ENCODE assay signal across 32 mouse cellular contexts in genomic region chr19:59243057-59243456, GRCm38 (mm10). TPM values are rescaled to one million over a fixed set of nuclear protein-coding genes. Genes with fewer than 3 reads are reported as not detected.
DNase-seq lines count a peak whose midpoint lies in the region; ATAC-seq and TF ChIP-seq lines count a peak whose summit lies in the region.
"Had no signal": no experiment of that assay in that cellular context is flagged by ENCODE, and none has a peak within 500 bp of the region (broad histone marks: within the 10 kb centered on the region; RNA-seq: fewer than 3 reads in every experiment).

No protein-coding gene starts in this region.

- peak; percentile 51 for TF ChIP-seq RAD21 in MEL (IDR thresholded peaks at IDR 0.05; ENCODE audit: low read depth, low read length)

- H3K27ac ChIP-seq in left cerebral cortex, adult 2 months = no peak overlapping the region
- no peak overlapping the region for H3K27ac ChIP-seq in MEL (ENCODE audit: control insufficient read depth, low read depth, low read length)
- H3K27ac ChIP-seq: gastrocnemius, adult 2 months; hindbrain, embryonic 15.5 days; midbrain, embryonic 13.5 days; neural tube, embryonic 12.5 days had no signal

- TF ChIP-seq EP300 in MEL (IDR thresholded peaks at IDR 0.05; ENCODE audit: low read depth in 1 of 2, low read length in 2 of 2) = no peak

- H3K9ac ChIP-seq in MEL (ENCODE audit: control insufficient read depth, low read depth, low read length, poor library complexity, severe bottlenecking) = no peak overlapping the region
- H3K9ac ChIP-seq: hindbrain, embryonic 15.5 days; midbrain, embryonic 13.5 days; neural tube, embryonic 12.5 days had no signal

- H3K36me3 ChIP-seq in MEL (ENCODE audit: control insufficient read depth in 1 of 2, insufficient read depth in 2 of 2, low read length in 2 of 2) = peaks cover 0 to 2% of the 10 kb centered on the region in 2 experiments; a peak in 1 of 4 replicates
- H3K36me3 ChIP-seq: G1E; hindbrain, embryonic 15.5 days; midbrain, embryonic 13.5 days; neural tube, embryonic 12.5 days had no signal

- H3K27me3 ChIP-seq in MEL (ENCODE audit: control insufficient read depth in 1 of 2, insufficient read depth in 2 of 2, low read length in 2 of 2) = no peaks in the 10 kb centered on the region
- H3K27me3 ChIP-seq: hindbrain, embryonic 15.5 days had no signal

- intact Hi-C loops in left cerebral cortex, adult 2 months (cut with DNase I) = no loop called here

- H3K79me2 ChIP-seq in MEL (ENCODE audit: control insufficient read depth, insufficient read depth, low read length, poor library complexity) = no peaks in the 10 kb centered on the region

- peak; percentile 58; the same call in 1 of the 2 replicates for ATAC-seq in megakaryocyte-erythroid progenitor cell, adult 5-6 weeks (replicated peaks; ENCODE audit: low FRiP score, low TSS enrichment, poor library complexity, severe bottlenecking)
- ATAC-seq: activated CD4-positive, CD25-positive, alpha-beta regulatory T cell, adult 4 months; forebrain, embryonic 14.5 days; midbrain, embryonic 13.5 days had no signal

- no peak for TF ChIP-seq POLR2A in MEL (IDR thresholded peaks at IDR 0.05; ENCODE audit: control insufficient read depth in 1 of 2, insufficient read depth in 1 of 2, low read depth in 1 of 2, low read length in 2 of 2, poor library complexity in 1 of 2)

- peaks cover 0 to 4% of the 10 kb centered on the region in 2 experiments; a peak in 2 of 4 replicates for H3K4me1 ChIP-seq in MEL (ENCODE audit: control insufficient read depth in 1 of 2, insufficient read depth in 2 of 2, low read length in 2 of 2)
- H3K4me1 ChIP-seq: hindbrain, embryonic 15.5 days; midbrain, embryonic 13.5 days; neural tube, embryonic 12.5 days had no signal

- H3K9me3 ChIP-seq in MEL (replicated peaks; ENCODE audit: insufficient read depth, low read length) = no peaks in the 10 kb centered on the region
- H3K9me3 ChIP-seq: G1E; hindbrain, embryonic 15.5 days; midbrain, embryonic 13.5 days; neural tube, embryonic 12.5 days had no signal

- no peak overlapping the region for H3K4me3 ChIP-seq in left cerebral cortex, adult 2 months
- no peak overlapping the region for H3K4me3 ChIP-seq in MEL (ENCODE audit: control insufficient read depth in 1 of 2, insufficient read depth in 1 of 2, low read depth in 2 of 2, low read length in 2 of 2)
- H3K4me3 ChIP-seq: gastrocnemius, adult 2 months; hindbrain, embryonic 15.5 days; midbrain, embryonic 13.5 days; neural tube, embryonic 12.5 days had no signal

- peak; percentile 2; the same call in 1 of the 2 replicates for TF ChIP-seq CTCF in left cerebral cortex, adult 2 months (IDR thresholded peaks at IDR 0.05)
- TF ChIP-seq CTCF in MEL (IDR thresholded peaks at IDR 0.05 in 2 of 3, conservative IDR thresholded peaks at IDR 0.05 in 1 of 3; ENCODE audit: control insufficient read depth in 1 of 3, insufficient read depth in 1 of 3, low read depth in 2 of 3, low read length in 3 of 3, poor library complexity in 1 of 3, severe bottlenecking in 1 of 3) = peak in 2 of 3 experiments; percentile 43 to 55; a peak in 5 of 6 replicates

- peak; percentile 13 for DNase-seq in adrenal gland, postnatal 10 days
- no peak for DNase-seq in adrenal gland, postnatal 25 days
- DNase-seq in left cerebral cortex, adult 2 months (ENCODE audit: extremely low spot score in 1 of 2, low spot score in 2 of 2) = no peak
- no peak for DNase-seq in left cerebral cortex, adult 18-20 months (ENCODE audit: low spot score in 2 of 2)
- DNase-seq in MEL (ENCODE audit: low read depth, low spot score) = peak; percentile 50
- DNase-seq in embryo, embryonic 9.5 days (ENCODE audit: extremely low spot score) = no peak
- DNase-seq: cerebellum, adult 2 months; cerebellum, postnatal 25 days; embryo, embryonic 11 days; gastrocnemius, adult 2 months; heart, postnatal 4 days; kidney, postnatal 36 days; lung, adult 18-20 months; lung, postnatal 10 days; thymus, postnatal 36 days had no signal

TF ChIP-seq in MEL, 35 proteins besides CTCF, POLR2A, EP300 and RAD21:
- peak; percentile 58 for TF ChIP-seq SMC3 (IDR thresholded peaks at IDR 0.05; ENCODE audit: low read depth, low read length)
- no peak for TF ChIP-seq USF1 (IDR thresholded peaks at IDR 0.05; ENCODE audit: low read depth, low read length)
- peak; percentile 39 for TF ChIP-seq ZC3H11A (IDR thresholded peaks at IDR 0.05; ENCODE audit: low read depth, low read length)

RNA-seq across cellular contexts. Expression of gene Slc18a2, which starts 17.6 kb away (rescaled TPM):
- 10 to 100 TPM; 17.3 to 29.7 TPM for total RNA-seq in adrenal gland, postnatal 10 days (2021)
- total RNA-seq in adrenal gland, postnatal 25 days (2021) = 13.0 and 15.0 TPM in 2 replicates
- total RNA-seq in left cerebral cortex, adult 2 months (2021) = under 1 TPM in 1 of 2 experiments, not detected in 1; 0.37 TPM
- under 1 TPM in 1 of 2 experiments, not detected in 1; 0.21 TPM for total RNA-seq in left cerebral cortex, adult 18-20 months (2021)
- total RNA-seq in MEL (2012; rRNA removed) = 1.0 and 1.5 TPM in 2 replicates
- 1 to 10 TPM in 1 of 2 experiments, not detected in 1; 4.2 TPM for polyA plus RNA-seq in MEL (2012; ENCODE audit: insufficient read depth in 1 of 2, insufficient read length in 2 of 2, low read depth in 1 of 2, low replicate concordance in 2 of 2, missing spikeins in 1 of 2)
- total RNA-seq in megakaryocyte-erythroid progenitor cell, adult 5-6 weeks (2014; fragmentation: Nextera tagmentation) = 14.8 and 19.7 TPM in 2 replicates
- 11.3 and 26.0 TPM in 2 replicates for total RNA-seq in megakaryocyte-erythroid progenitor cell, adult 5-6 weeks (2017)

RNA-seq across cellular contexts. Expression of gene Kcnk18, which starts 24.0 kb away (rescaled TPM):
- not detected for total RNA-seq in adrenal gland, postnatal 10 days (2021)
- total RNA-seq in adrenal gland, postnatal 25 days (2021) = not detected in 2 replicates
- not detected for total RNA-seq in left cerebral cortex, adult 2 months (2021)
- not detected for total RNA-seq in left cerebral cortex, adult 18-20 months (2021)
- total RNA-seq in MEL (2012; rRNA removed) = not detected in 2 replicates
- not detected for polyA plus RNA-seq in MEL (2012; ENCODE audit: insufficient read depth in 1 of 2, insufficient read length in 2 of 2, low read depth in 1 of 2, low replicate concordance in 2 of 2, missing spikeins in 1 of 2)
- not detected in 2 replicates for total RNA-seq in megakaryocyte-erythroid progenitor cell, adult 5-6 weeks (2014; fragmentation: Nextera tagmentation)
- total RNA-seq in megakaryocyte-erythroid progenitor cell, adult 5-6 weeks (2017) = not detected in 2 replicates
- total RNA-seq: gastrocnemius, adult 2 months; gastrocnemius, postnatal 4 days; heart, postnatal 4 days; left cerebral cortex, postnatal 10 days; liver, adult 2 months had no signal
- polyA plus RNA-seq: activated CD4-positive, CD25-positive, alpha-beta regulatory T cell, adult 4 months; cerebellum, adult 2 months; forebrain, embryonic 14.5 days; frontal cortex, adult 2 months; G1E; heart, embryonic 16.5 days; intestine, embryonic 14.5 days; kidney, embryonic 14.5 days; limb, embryonic 11.5 days; liver, adult 2 months; midbrain, embryonic 13.5 days; neural tube, embryonic 12.5 days; spleen, adult 2 months; stomach, embryonic 14.5 days had no signal

Comparison
In these comparisons a context has a peak if more than half of its experiments do, and no peak if none do; other contexts are left out.
1. DNase-seq: peak in adrenal gland, postnatal 10 days (single experiment) and MEL (single experiment); none in adrenal gland, postnatal 25 days (single experiment), left cerebral cortex, adult 2 months (0 of 2), left cerebral cortex, adult 18-20 months (0 of 2) and embryo, embryonic 9.5 days (single experiment).